23 mouse cellular contexts compared by ENCODE assay signal in genomic region chr16:49522576-49522975, GRCm38 (mm10).
A peak's percentile ranks its signal among the peaks of the same experiment; 100 is the strongest.
DNase-seq lines count a peak whose midpoint lies in the region; ATAC-seq and TF ChIP-seq lines count a peak whose summit lies in the region.
"Had no signal": no experiment of that assay in that cellular context is flagged by ENCODE, and none has a peak within 500 bp of the region (broad histone marks: within the 10 kb centered on the region; RNA-seq: fewer than 3 reads in every experiment).

No protein-coding gene starts in this region.

- H3K4me3 ChIP-seq in forebrain, embryonic 14.5 days (ENCODE audit: low read depth, low read length) = no peak overlapping the region
- H3K4me3 ChIP-seq in forebrain, embryonic 10.5 days = no peak overlapping the region
- no peak overlapping the region for H3K4me3 ChIP-seq in forebrain, postnatal 0 days (ENCODE audit: low read depth, low read length)
- no peak overlapping the region for H3K4me3 ChIP-seq in forebrain, embryonic 15.5 days
- H3K4me3 ChIP-seq in lung, embryonic 14.5 days (ENCODE audit: low read depth, low read length) = no peak overlapping the region

- no peak overlapping the region for H3K9ac ChIP-seq in forebrain, embryonic 14.5 days (ENCODE audit: low read length)
- H3K9ac ChIP-seq in forebrain, postnatal 0 days = no peak overlapping the region
- H3K9ac ChIP-seq in forebrain, embryonic 15.5 days (replicated peaks) = no peak overlapping the region
- H3K9ac ChIP-seq in lung, embryonic 14.5 days = no peak overlapping the region

- H3K27ac ChIP-seq in forebrain, embryonic 14.5 days (ENCODE audit: low read depth, low read length) = no peak overlapping the region
- H3K27ac ChIP-seq in forebrain, embryonic 10.5 days = no peak overlapping the region
- H3K27ac ChIP-seq in forebrain, postnatal 0 days (ENCODE audit: low read depth, low read length) = no peak overlapping the region
- H3K27ac ChIP-seq in forebrain, embryonic 15.5 days (replicated peaks) = no peak overlapping the region
- H3K27ac ChIP-seq in lung, embryonic 14.5 days (ENCODE audit: low read depth) = no peak overlapping the region

- TF ChIP-seq POLR2A in brain, embryonic 14.5 days (IDR thresholded peaks at IDR 0.05; ENCODE audit: borderline replicate concordance, extremely low read depth, insufficient read depth, insufficient read length, poor library complexity, severe bottlenecking) = no peak

- ATAC-seq in forebrain, embryonic 14.5 days = 0 out of 2 replicates have a peak, but pooled peaks have one; percentile 12
- ATAC-seq in forebrain, postnatal 0 days = peak; percentile 78
- ATAC-seq in forebrain, embryonic 15.5 days (replicated peaks) = no peak
- ATAC-seq in lung, embryonic 14.5 days (ENCODE audit: insufficient read depth) = peak; percentile 61; the same call in 1 of the 2 replicates
- ATAC-seq: activated CD4-positive, CD25-positive, alpha-beta regulatory T cell, adult 4 months; CD4-positive, CD25-positive, alpha-beta regulatory T cell, adult 4 months; Patski had no signal

- no peaks in the 10 kb centered on the region for H3K27me3 ChIP-seq in forebrain, embryonic 14.5 days (replicated peaks; ENCODE audit: control insufficient read depth, insufficient read depth, low read length)
- H3K27me3 ChIP-seq in forebrain, embryonic 10.5 days (ENCODE audit: poor library complexity, severe bottlenecking) = no peaks in the 10 kb centered on the region
- no peaks in the 10 kb centered on the region for H3K27me3 ChIP-seq in forebrain, postnatal 0 days (ENCODE audit: insufficient read depth, low read length)
- H3K27me3 ChIP-seq in forebrain, embryonic 15.5 days = no peaks in the 10 kb centered on the region
- no peaks in the 10 kb centered on the region for H3K27me3 ChIP-seq in lung, embryonic 14.5 days (ENCODE audit: insufficient read depth, low read length)
- H3K27me3 ChIP-seq: CH12.LX had no signal

- H3K36me3 ChIP-seq in forebrain, embryonic 14.5 days (ENCODE audit: control insufficient read depth, insufficient read depth, low read length) = no peaks in the 10 kb centered on the region
- H3K36me3 ChIP-seq in forebrain, embryonic 10.5 days (replicated peaks) = no peaks in the 10 kb centered on the region
- no peaks in the 10 kb centered on the region for H3K36me3 ChIP-seq in forebrain, postnatal 0 days (ENCODE audit: insufficient read depth)
- no peaks in the 10 kb centered on the region for H3K36me3 ChIP-seq in forebrain, embryonic 15.5 days
- no peaks in the 10 kb centered on the region for H3K36me3 ChIP-seq in lung, embryonic 14.5 days (ENCODE audit: insufficient read depth)
- H3K36me3 ChIP-seq: G1E had no signal

- 62% methylated on average over 5 of the region's 5 CpGs for WGBS in forebrain, embryonic 14.5 days
- 74% methylated on average over 5 of the region's 5 CpGs for WGBS in forebrain, embryonic 10.5 days
- 52% methylated on average over 5 of the region's 5 CpGs for WGBS in forebrain, postnatal 0 days
- WGBS in forebrain, embryonic 15.5 days = 51% methylated on average over 5 of the region's 5 CpGs
- WGBS in lung, embryonic 14.5 days = 49% methylated on average over 5 of the region's 5 CpGs

- H3K4me1 ChIP-seq in forebrain, embryonic 14.5 days (ENCODE audit: control insufficient read depth, insufficient read depth, low read length) = no peaks in the 10 kb centered on the region
- no peaks in the 10 kb centered on the region; the same call in 1 of the 2 replicates for H3K4me1 ChIP-seq in forebrain, embryonic 10.5 days
- H3K4me1 ChIP-seq in forebrain, postnatal 0 days (ENCODE audit: insufficient read depth) = no peaks in the 10 kb centered on the region
- no peaks in the 10 kb centered on the region for H3K4me1 ChIP-seq in forebrain, embryonic 15.5 days
- H3K4me1 ChIP-seq in lung, embryonic 14.5 days (ENCODE audit: insufficient read depth) = no peaks in the 10 kb centered on the region

- H3K9me3 ChIP-seq in forebrain, embryonic 14.5 days (replicated peaks; ENCODE audit: control insufficient read depth, low read length) = no peaks in the 10 kb centered on the region
- no peaks in the 10 kb centered on the region for H3K9me3 ChIP-seq in forebrain, embryonic 10.5 days
- no peaks in the 10 kb centered on the region for H3K9me3 ChIP-seq in forebrain, postnatal 0 days (ENCODE audit: low read length)
- H3K9me3 ChIP-seq in forebrain, embryonic 15.5 days = no peaks in the 10 kb centered on the region
- no peaks in the 10 kb centered on the region for H3K9me3 ChIP-seq in lung, embryonic 14.5 days (ENCODE audit: low read depth, low read length)
- H3K9me3 ChIP-seq: G1E had no signal

- no peak overlapping the region for H3K4me2 ChIP-seq in forebrain, embryonic 14.5 days (ENCODE audit: low read length)
- no peak overlapping the region for H3K4me2 ChIP-seq in forebrain, postnatal 0 days (ENCODE audit: low read depth)
- H3K4me2 ChIP-seq in forebrain, embryonic 15.5 days (replicated peaks) = no peak overlapping the region
- no peak overlapping the region for H3K4me2 ChIP-seq in lung, embryonic 14.5 days

- no peak for TF ChIP-seq CTCF in forebrain, postnatal 0 days (IDR thresholded peaks at IDR 0.05; ENCODE audit: low read depth)
- no peak for TF ChIP-seq CTCF in lung, embryonic 14.5 days (IDR thresholded peaks at IDR 0.05; ENCODE audit: low read depth)
- TF ChIP-seq CTCF in brain, embryonic 14.5 days (IDR thresholded peaks at IDR 0.05; ENCODE audit: borderline replicate concordance, extremely low read depth, insufficient read depth, insufficient read length) = no peak

- no peak for DNase-seq in forebrain, embryonic 14.5 days (ENCODE audit: low spot score)
- no peak for DNase-seq in forebrain, embryonic 10.5 days (ENCODE audit: extremely low spot score, low spot score)
- DNase-seq in forebrain, postnatal 0 days = peak; percentile 18
- peak; percentile 34 for DNase-seq in lung, embryonic 14.5 days
- DNase-seq in lung, postnatal 10 days = no peak
- peak; percentile 27 for DNase-seq in brain, embryonic 14.5 days (ENCODE audit: low read depth)
- DNase-seq in urinary bladder, postnatal 36 days (ENCODE audit: low spot score in 2 of 2) = no peak
- DNase-seq: adrenal gland, adult 2 months; adrenal gland, adult 8-10 months; adrenal gland, postnatal 10 days; adrenal gland, postnatal 14 days; adrenal gland, postnatal 25 days; adrenal gland, postnatal 36 days; B cell, adult 2 months; cerebellum, adult 11 months; cerebellum, adult 11-12 months; cerebellum, adult 18-20 months had no signal

Comparison
In these comparisons a context has a peak if more than half of its experiments do, and no peak if none do; other contexts are left out.
1. DNase-seq: peak in forebrain, postnatal 0 days (single experiment), lung, embryonic 14.5 days (single experiment) and brain, embryonic 14.5 days (single experiment); none in forebrain, embryonic 14.5 days (single experiment), forebrain, embryonic 10.5 days (single experiment), lung, postnatal 10 days (single experiment) and urinary bladder, postnatal 36 days (0 of 2).